14 mouse cellular contexts compared by ENCODE assay signal in genomic region chr14:33135170-33135569, GRCm38 (mm10).
A peak's percentile ranks its signal among the peaks of the same experiment; 100 is the strongest.
DNase-seq lines count a peak whose midpoint lies in the region.
"Had no signal": no experiment of that assay in that cellular context is flagged by ENCODE, and none has a peak within 500 bp of the region (broad histone marks: within the 10 kb centered on the region; RNA-seq: fewer than 3 reads in every experiment).

No protein-coding gene starts in this region.

- DNase-seq in left cerebral cortex, adult 11 months (ENCODE audit: low spot score), result peak; percentile 8
- DNase-seq in left cerebral cortex, adult 9 months (ENCODE audit: low spot score in 2 of 2), result no peak
- peak; percentile 39 for DNase-seq in brain, adult 2 months (ENCODE audit: low read depth, low spot score)
- DNase-seq in telencephalon, adult 2 months (ENCODE audit: low read depth, low spot score), result peak; percentile 41
- DNase-seq in cerebellum, postnatal 14 days, result no peak
- DNase-seq: adrenal gland, adult 2 months; adrenal gland, postnatal 10 days; adrenal gland, postnatal 25 days; cerebellum, adult 11-12 months; cerebellum, adult 2 months; cerebellum, adult 9-10 months; cerebellum, postnatal 10 days; cerebellum, postnatal 36 days; embryo, embryonic 11 days had no signal

Comparison
In these comparisons a context has a peak if more than half of its experiments do, and no peak if none do; other contexts are left out.
1. DNase-seq: peak in left cerebral cortex, adult 11 months (single experiment), brain, adult 2 months (single experiment) and telencephalon, adult 2 months (single experiment); none in left cerebral cortex, adult 9 months (0 of 2) and cerebellum, postnatal 14 days (0 of 2).